Mouse (Mus musculus): ENCODE measurements around the gene Zkscan1.
"Not testable (repeated sequence)": the region's sequence is repeated elsewhere in the genome, so short reads cannot be mapped to it uniquely, and the experiment has no call there.

Zkscan1 gene

DNA sequence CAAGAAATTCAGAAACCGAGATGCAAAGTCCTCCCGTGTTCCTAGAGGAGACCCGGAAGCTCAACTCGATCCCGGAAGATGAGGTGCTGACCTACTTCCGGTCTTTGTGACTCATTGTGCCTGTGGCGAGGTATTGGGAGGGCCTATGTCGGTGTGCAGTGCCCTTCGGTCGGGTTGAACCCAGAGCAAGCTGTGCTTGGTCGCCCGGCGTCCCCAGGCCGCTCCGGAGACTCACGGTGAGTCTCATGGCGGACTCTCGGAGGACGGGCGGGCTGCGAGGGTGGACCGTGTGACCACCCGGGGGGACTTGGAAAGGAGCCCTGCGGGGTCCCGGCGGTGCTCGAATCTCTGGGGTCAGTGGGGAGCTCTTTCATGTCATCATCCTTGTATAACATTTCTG lies at the start of gene Zkscan1:
Gene Zkscan1 (plus strand): TSS at position 89 of the 400 bp plus-strand sequence.
- DNase-seq (ENCODE audit: low spot score) = peak; percentile 79

DNA sequence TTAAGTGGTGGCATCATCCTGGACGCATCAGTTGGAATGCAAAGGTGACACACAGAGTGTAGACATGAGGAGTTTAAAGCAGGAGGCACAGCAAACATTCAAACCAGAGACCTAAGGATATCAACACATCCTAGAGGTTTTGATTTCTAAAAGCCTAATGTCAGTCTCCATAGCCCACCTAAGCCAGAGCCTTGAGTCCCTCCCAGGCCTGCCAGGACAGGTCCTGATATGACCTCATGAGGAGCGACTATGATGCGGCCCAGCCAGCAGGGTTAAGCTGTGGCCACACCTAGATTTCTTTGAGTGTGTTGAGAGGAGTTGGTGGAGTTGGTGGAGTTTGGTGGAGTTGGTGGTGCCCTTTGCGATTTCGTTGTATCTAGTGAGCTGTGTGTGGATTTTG lies 32.0 kb upstream of the Zkscan1 start, which contains the start of gene Smok3c:
Gene Smok3c (plus strand): TSS at position 301 of the 400 bp plus-strand sequence.
- not testable (repeated sequence) for DNase-seq (ENCODE audit: low spot score)

GRCm38 (mm10) chr5:138073803-138074202 lies 11.1 kb upstream of the Zkscan1 start:
- no peak for DNase-seq (ENCODE audit: low spot score)

GRCm38 (mm10) chr5:138075684-138076083 lies 9.2 kb upstream of the Zkscan1 start:
- DNase-seq (ENCODE audit: low spot score) = no peak

GRCm38 (mm10) chr5:138076148-138076547 lies 8.7 kb upstream of the Zkscan1 start:
- DNase-seq (ENCODE audit: low spot score) = no peak

DNA sequence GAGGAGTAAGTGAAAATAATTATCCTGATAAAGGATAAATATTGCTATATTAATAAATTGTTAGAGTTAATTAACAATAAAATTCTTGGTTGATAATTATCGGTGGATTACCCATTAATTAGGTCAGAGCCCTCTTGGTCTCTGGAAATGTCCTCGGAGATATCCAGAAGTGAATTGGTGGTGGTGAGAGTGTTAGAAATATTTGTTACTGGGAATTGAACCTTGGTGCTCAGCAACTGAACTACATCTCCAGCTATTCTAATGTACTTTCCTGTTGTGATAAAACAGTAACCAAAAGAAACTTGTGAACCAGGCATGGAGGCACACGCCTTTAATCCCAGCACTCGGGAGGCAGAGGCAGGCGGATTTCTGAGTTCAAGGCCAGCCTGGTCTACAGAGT lies 4.4 kb upstream of the Zkscan1 start:
- no peak for DNase-seq (ENCODE audit: low spot score)

DNA sequence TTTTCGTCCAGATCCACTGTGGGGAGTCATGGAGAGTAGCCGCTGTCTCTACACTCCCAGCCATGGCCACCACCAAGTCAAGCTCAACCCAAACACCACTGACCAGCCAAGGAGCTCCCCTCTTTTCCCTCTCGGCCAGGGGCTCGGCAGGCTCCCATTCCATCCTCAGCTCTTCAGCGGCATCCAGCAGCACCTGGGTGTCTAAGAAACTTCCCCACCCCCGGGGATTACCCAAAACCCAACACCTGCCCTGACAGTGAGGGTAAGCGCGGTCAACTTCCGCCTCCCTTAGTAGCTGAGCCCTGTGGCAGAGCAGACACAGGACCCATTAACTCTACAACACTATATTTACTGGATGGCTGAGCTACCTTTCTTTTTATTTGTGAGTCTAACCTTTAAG lies 3.4 kb upstream of the Zkscan1 start:
- DNase-seq (ENCODE audit: low spot score) = no peak

- DNase-seq (ENCODE audit: low spot score) = no peak
Observed at GRCm38 (mm10) chr5:138083318-138083900, 1.5 kb upstream of the Zkscan1 start.

- DNase-seq (ENCODE audit: low spot score) = no peak
Observed at GRCm38 (mm10) chr5:138083936-138084335, 948 bp upstream of the Zkscan1 start.

DNA sequence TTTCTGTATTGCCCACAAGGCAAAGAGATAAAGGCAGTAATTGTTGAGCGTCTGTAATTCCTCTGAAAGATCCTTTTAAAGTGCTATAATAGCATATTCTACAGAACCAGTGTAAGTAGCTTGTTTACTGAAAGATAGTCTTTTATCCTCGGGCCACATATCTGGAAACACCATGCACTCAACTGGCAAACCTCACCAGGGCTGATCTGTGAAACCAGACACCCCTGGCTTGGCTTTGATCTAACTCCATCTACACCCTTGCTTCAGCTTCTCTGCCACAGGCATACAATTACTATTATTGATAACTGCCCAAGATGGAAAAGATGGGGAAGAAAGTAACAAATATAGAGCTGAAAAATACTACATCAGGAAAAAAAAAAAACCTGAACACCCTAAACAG lies 377 bp upstream of the Zkscan1 start:
- no peak for DNase-seq (ENCODE audit: low spot score)

DNA sequence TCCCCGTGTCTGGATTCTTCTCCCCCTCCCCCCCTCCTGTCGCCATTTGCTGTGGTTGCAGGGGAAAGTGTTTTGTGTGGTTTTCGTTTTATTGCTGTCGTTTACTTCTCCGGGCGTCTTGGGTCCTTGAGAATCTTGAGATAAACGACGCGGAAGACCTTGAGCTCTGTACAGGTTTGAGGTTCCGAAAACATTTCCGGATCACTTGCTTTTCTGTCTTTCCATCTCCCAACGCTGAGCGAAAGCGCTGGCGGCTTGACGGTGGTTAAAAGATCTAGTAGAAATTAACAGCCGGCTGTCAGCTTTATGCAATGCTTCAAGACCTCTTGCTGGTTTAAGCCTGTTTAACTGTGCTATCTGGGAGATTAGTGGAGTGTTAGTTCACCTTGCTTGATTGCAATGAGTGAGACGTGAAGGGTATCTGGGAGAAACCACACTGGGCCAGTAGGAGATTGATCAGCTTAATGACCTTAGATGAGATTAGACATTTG lies 582 bp downstream of the Zkscan1 start:
- DNase-seq (ENCODE audit: low spot score) = no peak

- no peak for DNase-seq (ENCODE audit: low spot score)
Observed at GRCm38 (mm10) chr5:138086842-138087241, 2.0 kb downstream of the Zkscan1 start.

GRCm38 (mm10) chr5:138088366-138088765 lies 3.5 kb downstream of the Zkscan1 start:
- DNase-seq (ENCODE audit: low spot score) = no peak

DNA sequence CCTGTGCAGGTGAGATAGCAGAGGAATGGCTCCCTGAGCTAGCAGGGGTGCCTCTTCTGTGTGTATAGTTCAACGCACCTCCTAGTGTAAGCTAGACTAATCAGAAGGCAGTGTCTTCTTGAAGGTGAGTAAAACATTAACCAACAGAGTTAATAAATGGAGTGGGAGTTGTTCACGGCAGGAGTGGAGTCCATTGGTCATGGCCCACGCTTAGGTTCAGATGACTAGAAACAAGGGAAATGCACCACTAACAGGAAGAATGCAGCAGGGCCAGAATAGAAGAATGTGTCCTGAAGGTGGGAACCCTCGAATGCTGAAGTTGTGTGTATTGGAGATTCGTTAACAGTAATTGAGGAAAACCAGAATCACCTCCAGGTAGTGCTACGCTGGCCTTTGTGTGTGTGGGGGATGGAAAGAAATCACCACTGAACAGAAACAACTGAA lies 4.2 kb downstream of the Zkscan1 start:
- no peak for DNase-seq (ENCODE audit: low spot score)

DNA sequence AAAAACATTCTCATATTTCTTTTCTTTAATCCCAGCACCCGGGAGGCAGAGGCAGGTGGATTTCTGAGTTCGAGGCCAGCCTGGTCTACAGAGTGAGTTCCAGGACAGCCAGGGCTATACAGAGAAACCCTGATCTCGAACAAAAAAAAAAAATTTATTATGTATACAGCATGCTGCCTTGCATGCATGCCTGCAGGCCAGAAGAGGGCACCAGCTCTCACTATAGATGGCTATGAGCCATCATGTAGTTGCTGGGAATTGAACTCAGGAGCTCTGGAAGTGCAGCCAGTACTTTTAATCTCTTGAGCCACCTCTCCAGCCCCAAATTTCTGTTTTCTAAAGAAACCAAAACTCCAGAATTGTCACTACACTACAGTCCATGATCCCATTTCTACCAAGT lies 5.4 kb downstream of the Zkscan1 start:
- DNase-seq (ENCODE audit: low spot score) = no peak

DNA sequence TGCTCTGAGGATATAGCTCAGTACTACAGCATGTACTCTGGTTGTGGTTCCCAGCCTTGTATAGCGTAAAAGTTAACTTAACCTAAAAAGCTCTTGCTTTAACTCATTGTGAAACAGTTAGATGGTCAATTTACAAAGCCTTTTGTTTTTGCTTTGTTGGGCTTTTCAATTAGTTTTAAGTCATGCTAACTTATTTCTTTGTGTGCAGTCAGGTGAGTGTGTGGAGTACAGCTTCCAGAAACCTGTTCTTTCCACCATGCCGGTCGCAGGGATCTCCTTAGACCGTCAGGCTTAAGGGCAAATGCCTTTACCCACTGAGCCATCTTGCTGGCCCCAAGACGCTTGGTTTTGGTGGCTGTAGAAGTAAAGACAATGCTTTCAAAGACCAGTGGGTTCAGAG lies 5.9 kb downstream of the Zkscan1 start:
- DNase-seq (ENCODE audit: low spot score) = no peak

DNA sequence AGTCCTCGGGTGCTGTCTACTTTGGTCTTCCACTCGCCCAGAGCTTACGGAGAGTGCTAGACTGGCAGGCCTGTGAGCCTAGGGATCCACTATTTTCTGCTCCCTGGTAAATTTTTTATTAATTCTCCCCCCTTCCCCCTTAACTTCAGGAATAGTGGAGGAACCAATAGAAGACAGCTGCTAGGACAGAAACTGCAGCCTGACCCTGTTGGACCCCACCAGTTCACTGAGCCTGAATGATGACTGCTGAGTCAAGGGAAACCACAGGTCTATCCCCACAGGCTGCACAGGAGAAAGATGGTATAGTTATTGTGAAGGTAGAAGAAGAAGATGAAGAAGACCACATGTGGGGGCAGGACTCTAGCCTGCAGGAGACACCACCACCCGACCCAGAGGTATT lies 7.9 kb downstream of the Zkscan1 start:
- no peak for DNase-seq (ENCODE audit: low spot score)

GRCm38 (mm10) chr5:138094474-138094873 lies 9.6 kb downstream of the Zkscan1 start:
- no peak for DNase-seq (ENCODE audit: low spot score)

DNA sequence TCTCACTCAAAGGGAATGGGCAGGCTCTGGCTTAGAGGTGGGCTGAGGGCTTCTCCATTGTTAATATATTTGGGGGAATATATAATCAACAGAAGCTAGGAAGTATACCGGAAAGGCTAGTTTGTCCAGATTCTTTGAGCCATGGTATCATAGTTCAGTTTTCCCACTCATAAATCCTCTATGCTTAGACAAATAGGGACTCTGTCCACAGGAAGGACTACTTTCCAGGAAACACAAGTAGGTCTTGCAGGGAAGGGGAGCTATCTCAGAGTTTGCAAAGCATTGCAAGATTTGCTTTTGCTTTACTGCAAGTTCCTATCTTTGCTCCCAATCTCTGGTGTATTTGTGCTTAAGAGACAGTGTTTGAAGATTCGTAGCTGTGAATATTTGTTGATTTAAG lies 20.1 kb downstream of the Zkscan1 start:
- no peak for DNase-seq (ENCODE audit: low spot score)

- DNase-seq (ENCODE audit: low spot score) = no peak
Observed at GRCm38 (mm10) chr5:138107130-138107529, 22.2 kb downstream of the Zkscan1 start.

- not testable (repeated sequence) for DNase-seq (ENCODE audit: low spot score)
Observed at GRCm38 (mm10) chr5:138109847-138110396, 25.0 kb downstream of the Zkscan1 start.

DNA sequence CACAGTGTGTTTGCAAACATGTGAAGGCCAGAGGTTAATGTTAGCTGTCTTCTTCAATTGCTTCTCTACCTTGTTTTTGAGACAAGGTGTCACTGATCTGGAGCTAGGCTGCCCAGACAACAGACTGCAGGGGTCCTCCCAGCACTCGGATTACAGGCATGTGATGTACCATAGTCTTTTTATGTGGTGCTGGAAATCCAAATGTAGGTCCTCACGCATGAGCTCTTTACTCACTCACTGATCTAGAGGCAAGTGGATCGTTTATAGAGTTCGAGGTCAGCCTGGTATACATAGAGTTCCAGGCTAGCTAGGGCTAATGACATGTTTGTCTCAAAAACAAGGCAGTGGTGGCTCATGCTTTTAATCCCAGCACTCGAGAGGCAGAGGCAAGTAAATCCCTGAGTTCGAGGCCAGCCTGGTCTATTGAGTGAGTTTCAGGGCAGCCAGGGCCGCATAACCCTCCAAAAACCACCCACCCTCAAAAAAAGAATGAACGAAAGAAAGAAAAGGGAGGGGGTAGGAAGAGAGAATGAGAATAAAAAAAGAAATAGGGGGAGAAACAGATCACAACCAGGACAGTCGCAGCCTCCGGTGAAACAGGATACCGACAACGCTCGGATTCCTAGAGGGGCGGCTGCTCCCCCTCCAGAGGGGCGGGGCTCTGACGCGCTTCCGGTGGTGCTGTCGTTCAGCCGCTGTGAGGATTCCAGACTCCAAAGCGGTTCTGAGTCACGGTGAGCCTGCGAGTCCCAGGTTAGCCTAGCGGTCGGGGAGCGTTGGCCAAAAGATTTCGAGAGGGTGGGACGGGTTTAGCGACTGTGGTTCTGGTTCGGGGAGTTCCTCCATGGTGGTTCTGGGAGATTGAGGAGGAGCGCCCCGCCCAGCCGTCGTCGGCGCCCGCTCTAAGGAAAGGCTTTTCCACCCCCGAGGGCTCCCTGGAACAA lies 31.6 kb downstream of the Zkscan1 start, which contains the start of gene Zscan21:
Gene Zscan21 (plus strand): TSS at position 649 of the 944 bp plus-strand sequence.
- DNase-seq (ENCODE audit: low spot score) = peak; percentile 92

All from urinary bladder, postnatal 14 days (tissue).